Comparison of ENCODE assay signal across 8 mouse cellular contexts in genomic region chr7:48131820-48132219, GRCm38 (mm10). TPM values are rescaled to one million over a fixed set of nuclear protein-coding genes. Genes with fewer than 3 reads are reported as not detected.
DNase-seq lines count a peak whose midpoint lies in the region; ATAC-seq and TF ChIP-seq lines count a peak whose summit lies in the region.
"Not testable (repeated sequence)": the region's sequence is repeated elsewhere in the genome, so short reads cannot be mapped to it uniquely, and the experiment has no call there.
"Had no signal": no experiment of that assay in that cellular context is flagged by ENCODE, and none has a peak within 500 bp of the region (broad histone marks: within the 10 kb centered on the region; RNA-seq: fewer than 3 reads in every experiment).

No protein-coding gene starts in this region.

- H3K9me3 ChIP-seq in heart, embryonic 10.5 days; hindbrain, embryonic 16.5 days (ENCODE audit: control insufficient read depth, low read length); limb, embryonic 14.5 days (ENCODE audit: control insufficient read depth, low read length); midbrain, embryonic 10.5 days (replicated peaks); neural tube, embryonic 15.5 days (replicated peaks): not testable (repeated sequence)

- DNase-seq in adrenal gland, adult (ENCODE audit: inconsistent age in 2 of 2, low spot score in 1 of 2) = peak; percentile 3 to 58
- not testable (repeated sequence) for DNase-seq in heart, embryonic 10.5 days (ENCODE audit: low spot score)
- peak; percentile 58 for DNase-seq in limb, embryonic 14.5 days (ENCODE audit: low spot score)
- DNase-seq in midbrain, embryonic 10.5 days (ENCODE audit: low spot score) = peak; percentile 32

- not testable (repeated sequence) for ATAC-seq in hindbrain, embryonic 16.5 days; limb, embryonic 14.5 days (ENCODE audit: low FRiP score, low read depth); neural tube, embryonic 15.5 days (ENCODE audit: low FRiP score)

- H3K27ac ChIP-seq in embryonic fibroblast, embryonic 13.5 days (ENCODE audit: insufficient read depth, low read length) = peak overlapping the region; percentile 96
- peak overlapping the region; percentile 81 for H3K27ac ChIP-seq in heart, embryonic 10.5 days
- peak overlapping the region; percentile 65; the same call in 1 of the 2 replicates for H3K27ac ChIP-seq in hindbrain, embryonic 16.5 days (ENCODE audit: low read depth, low read length)
- H3K27ac ChIP-seq in limb, embryonic 14.5 days (replicated peaks; ENCODE audit: low read depth, low read length) = peak overlapping the region; percentile 77
- H3K27ac ChIP-seq in midbrain, embryonic 10.5 days (replicated peaks) = peak overlapping the region; percentile 82
- H3K27ac ChIP-seq in neural tube, embryonic 15.5 days (replicated peaks) = peak overlapping the region; percentile 83

- not testable (repeated sequence) for H3K4me1 ChIP-seq in embryonic fibroblast, embryonic 13.5 days (ENCODE audit: control insufficient read depth, insufficient read depth, low read length); heart, embryonic 10.5 days; hindbrain, embryonic 16.5 days (ENCODE audit: control insufficient read depth, insufficient read depth, low read depth, low read length); limb, embryonic 14.5 days (ENCODE audit: control insufficient read depth, insufficient read depth, low read length); midbrain, embryonic 10.5 days; neural tube, embryonic 15.5 days

- TF ChIP-seq POLR2A in embryonic fibroblast, embryonic 13.5 days (IDR thresholded peaks at IDR 0.05; ENCODE audit: low read depth, low read length); limb, embryonic 14.5 days (IDR thresholded peaks at IDR 0.05; ENCODE audit: borderline replicate concordance, extremely low read depth, insufficient read depth, insufficient read length): not testable (repeated sequence)

- H3K4me3 ChIP-seq in embryonic fibroblast, embryonic 13.5 days (ENCODE audit: insufficient read depth, low read length) = peak overlapping the region; percentile 66
- peak overlapping the region; percentile 55 for H3K4me3 ChIP-seq in heart, embryonic 10.5 days
- H3K4me3 ChIP-seq in hindbrain, embryonic 16.5 days (ENCODE audit: low read length) = peak overlapping the region; percentile 31
- H3K4me3 ChIP-seq in limb, embryonic 14.5 days (replicated peaks; ENCODE audit: low read length) = peak overlapping the region; percentile 35
- peak overlapping the region; percentile 49 for H3K4me3 ChIP-seq in midbrain, embryonic 10.5 days
- H3K4me3 ChIP-seq in neural tube, embryonic 15.5 days (replicated peaks) = peak overlapping the region; percentile 41

- H3K4me2 ChIP-seq in hindbrain, embryonic 16.5 days (ENCODE audit: low read length) = peak overlapping the region; percentile 50
- peak overlapping the region; percentile 36 for H3K4me2 ChIP-seq in limb, embryonic 14.5 days (replicated peaks; ENCODE audit: low read depth, low read length, severe bottlenecking)
- peak overlapping the region; percentile 63 for H3K4me2 ChIP-seq in neural tube, embryonic 15.5 days

- not testable (repeated sequence) for H3K36me3 ChIP-seq in heart, embryonic 10.5 days; hindbrain, embryonic 16.5 days (ENCODE audit: control insufficient read depth, insufficient read depth, low read length); limb, embryonic 14.5 days (ENCODE audit: control insufficient read depth, insufficient read depth, low read length); midbrain, embryonic 10.5 days; neural tube, embryonic 15.5 days

- 2% methylated on average over 11 of the region's 14 CpGs for WGBS in heart, embryonic 10.5 days
- 4% methylated on average over 10 of the region's 14 CpGs for WGBS in hindbrain, embryonic 16.5 days
- WGBS in limb, embryonic 14.5 days = 7% methylated on average over 10 of the region's 14 CpGs
- 1% methylated on average over 11 of the region's 14 CpGs for WGBS in midbrain, embryonic 10.5 days
- 3% methylated on average over 11 of the region's 14 CpGs for WGBS in neural tube, embryonic 15.5 days

- H3K27me3 ChIP-seq in heart, embryonic 10.5 days (ENCODE audit: insufficient read depth, poor library complexity, severe bottlenecking); hindbrain, embryonic 16.5 days (replicated peaks; ENCODE audit: control insufficient read depth, insufficient read depth, low read length); limb, embryonic 14.5 days (ENCODE audit: control insufficient read depth, insufficient read depth, low read length); midbrain, embryonic 10.5 days (ENCODE audit: low read depth, poor library complexity, severe bottlenecking); neural tube, embryonic 15.5 days (replicated peaks): not testable (repeated sequence)

- H3K9ac ChIP-seq in hindbrain, embryonic 16.5 days (ENCODE audit: low read depth, low read length) = not testable (repeated sequence)
- peak overlapping the region; percentile 58; the same call in 1 of the 2 replicates for H3K9ac ChIP-seq in limb, embryonic 14.5 days (ENCODE audit: low read depth, low read length, severe bottlenecking)
- peak overlapping the region; percentile 46 for H3K9ac ChIP-seq in neural tube, embryonic 15.5 days (replicated peaks)

- not testable (repeated sequence) for TF ChIP-seq CTCF in embryonic fibroblast, embryonic 13.5 days (IDR thresholded peaks at IDR 0.05; ENCODE audit: borderline replicate concordance, insufficient read depth, low read length)

RNA-seq across cellular contexts. Expression of gene Mrgprb5, which starts 37.0 kb away (rescaled TPM):
- not detected in 2 replicates for polyA plus RNA-seq in embryonic fibroblast, embryonic 13.5 days (2011; ENCODE audit: insufficient read length, low read depth, missing spikeins)
- polyA plus RNA-seq in heart, embryonic 10.5 days (2016; fragmentation: Nextera tagmentation; extraction: Ambion mirVana) = not detected in 2 replicates
- polyA plus RNA-seq in hindbrain, embryonic 16.5 days (2015; fragmentation: Nextera tagmentation; extraction: Ambion mirVana) = not detected in 2 replicates
- not detected in 2 replicates for polyA plus RNA-seq in limb, embryonic 14.5 days (2012; rRNA removed)
- polyA plus RNA-seq in limb, embryonic 14.5 days (2014; fragmentation: Nextera tagmentation; extraction: Ambion mirVana) = not detected in 2 replicates
- polyA plus RNA-seq in midbrain, embryonic 10.5 days (2016; fragmentation: Nextera tagmentation; extraction: Ambion mirVana) = not detected in 2 replicates
- not detected in 2 replicates for polyA plus RNA-seq in neural tube, embryonic 15.5 days (2015; fragmentation: Nextera tagmentation; extraction: Ambion mirVana)
- polyA plus RNA-seq: frontal cortex, adult 2 months had no signal
